In genomic region chr6:38950838-38951237, GRCm38 (mm10) we compare ENCODE assay signal across 32 mouse cellular contexts.
DNase-seq lines count a peak whose midpoint lies in the region; ATAC-seq lines count a peak whose summit lies in the region.
"Had no signal": no experiment of that assay in that cellular context is flagged by ENCODE, and none has a peak within 500 bp of the region (broad histone marks: within the 10 kb centered on the region; RNA-seq: fewer than 3 reads in every experiment).

No protein-coding gene starts in this region.

- H3K27ac ChIP-seq in heart, embryonic 10.5 days: peak overlapping the region; percentile 56; the same call in 1 of the 2 replicates
- H3K27ac ChIP-seq in liver, embryonic 12.5 days: peak overlapping the region; percentile 49; the same call in 1 of the 2 replicates
- H3K27ac ChIP-seq: embryonic facial prominence, embryonic 12.5 days; forebrain, embryonic 10.5 days; gastrocnemius, adult 2 months; hindbrain, embryonic 15.5 days; limb, embryonic 13.5 days had no signal

- no peaks in the 10 kb centered on the region for H3K9me3 ChIP-seq in heart, embryonic 10.5 days
- H3K9me3 ChIP-seq in liver, embryonic 12.5 days (replicated peaks): no peaks in the 10 kb centered on the region
- H3K9me3 ChIP-seq in megakaryocyte, embryonic 14.5 days: peaks cover 8% of the 10 kb centered on the region
- H3K9me3 ChIP-seq: embryonic facial prominence, embryonic 12.5 days; forebrain, embryonic 10.5 days; heart, embryonic 13.5 days; hindbrain, embryonic 15.5 days; limb, embryonic 13.5 days; liver, embryonic 15.5 days had no signal

- no peak overlapping the region for H3K4me3 ChIP-seq in heart, embryonic 10.5 days
- H3K4me3 ChIP-seq in liver, embryonic 12.5 days: no peak overlapping the region
- peak overlapping the region; percentile 82 for H3K4me3 ChIP-seq in megakaryocyte, embryonic 14.5 days (replicated peaks)
- H3K4me3 ChIP-seq: embryonic facial prominence, embryonic 12.5 days; forebrain, embryonic 10.5 days; gastrocnemius, adult 2 months; heart, embryonic 13.5 days; hindbrain, embryonic 15.5 days; limb, embryonic 13.5 days; liver, embryonic 15.5 days had no signal

- no peak for ATAC-seq in liver, embryonic 12.5 days
- ATAC-seq in megakaryocyte, adult 5-6 weeks (ENCODE audit: poor library complexity, severe bottlenecking): no peak
- ATAC-seq: forebrain, embryonic 16.5 days; inflammation-experienced regulatory T-cells, adult 6 months; midbrain, embryonic 16.5 days had no signal

- no peak for DNase-seq in heart, embryonic 10.5 days (ENCODE audit: low spot score)
- DNase-seq in heart, adult 9 months (ENCODE audit: low spot score in 2 of 2): no peak
- no peak for DNase-seq in liver
- DNase-seq in lung, postnatal 36 days: peak; percentile 48
- no peak for DNase-seq in yolk sac, embryonic 10.5 days (ENCODE audit: low spot score)
- DNase-seq: adrenal gland, postnatal 10 days; cerebellum, adult 11 months; cerebellum, adult 9-10 months; cerebellum, postnatal 36 days; embryo, embryonic 11 days; gastrocnemius, adult 2 months; gastrocnemius, postnatal 36 days; heart, adult 18-20 months; heart, postnatal 10 days; kidney, adult 11 months; kidney, postnatal 10 days; right cerebral cortex, adult 18-20 months; spleen, adult 18-20 months; thymus, postnatal 14 days had no signal

- no peak overlapping the region for H3K9ac ChIP-seq in liver, embryonic 12.5 days
- H3K9ac ChIP-seq: embryonic facial prominence, embryonic 12.5 days; heart, embryonic 13.5 days; hindbrain, embryonic 15.5 days; limb, embryonic 13.5 days; liver, embryonic 15.5 days had no signal

- no peaks in the 10 kb centered on the region for H3K27me3 ChIP-seq in heart, embryonic 10.5 days (ENCODE audit: insufficient read depth, poor library complexity, severe bottlenecking)
- H3K27me3 ChIP-seq in liver, embryonic 12.5 days (replicated peaks): peaks cover 6% of the 10 kb centered on the region; the same call in 1 of the 2 replicates
- H3K27me3 ChIP-seq in megakaryocyte, embryonic 14.5 days (replicated peaks): no peaks in the 10 kb centered on the region
- H3K27me3 ChIP-seq: CH12.LX; embryonic facial prominence, embryonic 12.5 days; heart, embryonic 13.5 days; hindbrain, embryonic 15.5 days; limb, embryonic 13.5 days had no signal

- H3K4me2 ChIP-seq in liver, embryonic 12.5 days: no peak overlapping the region
- H3K4me2 ChIP-seq: embryonic facial prominence, embryonic 12.5 days; hindbrain, embryonic 15.5 days; limb, embryonic 13.5 days; liver, embryonic 15.5 days had no signal

- peaks cover 23% of the 10 kb centered on the region for H3K4me1 ChIP-seq in heart, embryonic 10.5 days
- H3K4me1 ChIP-seq in liver, embryonic 12.5 days: peaks cover 29% of the 10 kb centered on the region
- H3K4me1 ChIP-seq in megakaryocyte, embryonic 14.5 days: peaks cover 98% of the 10 kb centered on the region
- H3K4me1 ChIP-seq: hindbrain, embryonic 15.5 days had no signal

- 73% methylated on average over 3 of the region's 3 CpGs for WGBS in heart, embryonic 10.5 days
- 70% methylated on average over 3 of the region's 3 CpGs for WGBS in liver, embryonic 12.5 days (ENCODE audit: insufficient replicate concordance)

- H3K36me3 ChIP-seq in heart, embryonic 10.5 days: no peaks in the 10 kb centered on the region
- H3K36me3 ChIP-seq in liver, embryonic 12.5 days: no peaks in the 10 kb centered on the region
- H3K36me3 ChIP-seq in megakaryocyte, embryonic 14.5 days (replicated peaks; ENCODE audit: low read length): peaks cover 89% of the 10 kb centered on the region
- H3K36me3 ChIP-seq: embryonic facial prominence, embryonic 12.5 days; forebrain, embryonic 10.5 days; heart, embryonic 13.5 days; hindbrain, embryonic 15.5 days; limb, embryonic 13.5 days; liver, embryonic 15.5 days had no signal
